Mouse (Mus musculus) cerebellum, adult 9-10 months (tissue): Measurements from ENCODE around the gene Taf12.
A peak's percentile ranks its signal among the peaks of the same experiment; 100 is the strongest.
"Not testable (repeated sequence)": the region's sequence is repeated elsewhere in the genome, so short reads cannot be mapped to it uniquely, and the experiment has no call there.

Source experiments
- DNase-seq: peaks from one replicate; pipeline ENCODE4 v3.0.0; 2022

Gene Taf12

DNA sequence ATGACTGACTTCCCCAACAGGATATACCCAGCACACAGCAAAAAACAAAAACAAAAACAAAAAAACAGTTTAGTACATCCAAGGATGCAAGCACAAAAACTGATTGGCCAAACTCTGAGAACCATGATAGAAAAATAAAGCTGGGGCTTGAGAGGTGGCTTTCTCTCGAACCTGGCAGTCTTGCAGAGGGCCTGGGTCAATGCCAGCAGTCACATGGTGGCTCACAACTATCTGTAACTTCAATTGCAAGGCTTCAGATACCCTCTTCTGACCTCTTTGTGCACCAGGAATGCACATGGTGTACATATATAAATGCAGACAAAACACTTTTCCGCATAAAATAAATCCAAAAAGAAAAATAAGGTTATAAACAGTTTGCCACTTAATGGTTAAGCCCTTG, 1.0 kb upstream of the Taf12 start:
- DNase-seq, result peak; percentile 48

DNA sequence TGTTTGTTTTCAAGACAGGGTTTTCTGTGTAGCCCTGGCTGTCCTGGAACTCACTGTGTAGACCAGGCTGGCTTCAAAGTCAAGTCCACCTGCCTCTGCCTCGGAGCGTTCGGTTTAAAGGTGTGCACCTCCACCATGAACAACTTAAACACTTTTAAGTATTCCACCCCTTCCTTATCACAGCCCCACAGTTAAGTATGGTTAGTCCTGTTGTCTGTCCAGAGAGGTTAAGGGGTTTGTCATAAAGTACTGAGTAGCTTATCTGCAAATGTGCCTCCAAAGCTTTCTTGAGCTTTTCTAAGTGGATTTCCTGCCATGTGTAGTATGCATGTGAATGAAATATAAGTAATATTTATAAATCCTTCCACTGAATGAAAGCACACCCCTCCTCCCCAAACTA, 1.8 kb downstream of the Taf12 start:
- DNase-seq, result no peak

GRCm38 (mm10) chr4:132288840-132289239, 14.7 kb downstream of the Taf12 start:
- DNase-seq, result not testable (repeated sequence)

DNA sequence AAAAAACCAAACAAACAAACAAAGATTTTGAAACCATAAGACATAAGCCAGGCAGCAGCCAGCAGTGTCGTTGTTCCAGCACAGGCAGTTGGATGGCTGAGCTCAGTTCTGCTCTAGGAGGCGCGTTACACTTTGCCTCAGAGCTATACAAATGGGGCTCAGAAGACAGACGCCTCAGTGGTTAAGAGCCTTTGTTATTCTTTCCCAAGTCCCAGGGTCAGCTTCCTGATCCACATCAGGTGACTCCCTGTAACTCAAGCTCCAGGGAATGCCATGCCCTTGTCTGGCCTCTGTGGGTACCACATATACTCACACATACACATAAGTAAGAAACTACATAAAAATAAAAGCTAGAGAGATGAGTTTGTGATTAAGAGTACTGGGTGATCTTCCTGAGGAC, 16.9 kb downstream of the Taf12 start:
- no peak for DNase-seq

- no peak for DNase-seq
Measured at GRCm38 (mm10) chr4:132291624-132292335, 17.6 kb downstream of the Taf12 start.

DNA sequence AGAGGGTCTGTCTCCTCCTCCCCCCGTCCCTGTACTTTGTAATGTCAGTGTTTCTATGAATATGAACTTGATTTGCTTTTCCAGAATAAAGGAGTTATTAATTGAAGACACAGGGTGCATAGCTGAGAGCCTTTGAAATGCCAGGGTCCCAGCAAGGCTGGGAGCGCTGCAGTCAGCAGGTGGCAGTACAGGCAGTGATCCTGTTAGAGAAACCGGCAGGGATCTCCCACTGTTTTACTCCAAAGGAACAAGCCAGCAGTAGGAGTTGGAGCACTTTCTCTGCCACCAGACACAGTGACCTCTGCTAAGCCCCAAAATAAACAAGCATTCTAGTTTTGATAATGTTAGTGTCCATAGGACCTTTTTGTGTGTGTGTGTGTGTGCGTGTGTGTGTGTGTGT, 18.8 kb downstream of the Taf12 start:
- DNase-seq, result no peak

GRCm38 (mm10) chr4:132293682-132294240, 19.6 kb downstream of the Taf12 start:
- no peak for DNase-seq

DNA sequence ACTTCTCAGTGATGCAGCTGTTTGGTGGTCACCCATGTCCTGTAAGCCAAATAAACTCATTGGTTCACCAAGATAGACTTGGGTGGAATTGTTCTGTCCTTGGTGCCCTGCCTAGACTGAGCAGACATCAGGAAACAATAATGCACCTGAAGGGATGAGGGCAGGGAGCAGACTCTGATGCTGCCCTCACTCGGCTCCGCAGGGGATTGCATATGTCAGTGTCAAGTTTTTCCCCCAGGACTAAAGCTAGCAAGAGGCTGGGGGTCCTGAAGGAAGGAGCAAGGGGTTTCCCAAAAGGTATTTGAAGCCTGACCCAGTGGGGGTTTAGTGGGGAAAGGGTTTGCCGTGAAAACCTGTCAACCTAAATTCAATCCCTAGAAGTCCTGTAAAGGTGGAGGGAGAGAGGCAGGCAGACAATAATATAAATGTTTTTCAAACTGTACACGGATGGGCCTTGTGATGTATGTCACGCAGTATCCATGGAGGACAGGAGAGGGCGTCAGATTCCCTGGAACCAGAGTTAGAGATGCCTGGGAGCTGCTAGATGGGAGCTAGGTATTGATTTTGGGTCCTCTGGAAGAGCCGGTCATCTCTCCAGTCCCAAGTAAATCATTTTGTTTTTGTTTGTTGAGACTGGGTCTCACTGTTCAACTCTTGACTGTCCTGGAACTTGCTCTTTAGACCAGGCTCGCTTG, 21.7 kb downstream of the Taf12 start:
- DNase-seq, result no peak

DNA sequence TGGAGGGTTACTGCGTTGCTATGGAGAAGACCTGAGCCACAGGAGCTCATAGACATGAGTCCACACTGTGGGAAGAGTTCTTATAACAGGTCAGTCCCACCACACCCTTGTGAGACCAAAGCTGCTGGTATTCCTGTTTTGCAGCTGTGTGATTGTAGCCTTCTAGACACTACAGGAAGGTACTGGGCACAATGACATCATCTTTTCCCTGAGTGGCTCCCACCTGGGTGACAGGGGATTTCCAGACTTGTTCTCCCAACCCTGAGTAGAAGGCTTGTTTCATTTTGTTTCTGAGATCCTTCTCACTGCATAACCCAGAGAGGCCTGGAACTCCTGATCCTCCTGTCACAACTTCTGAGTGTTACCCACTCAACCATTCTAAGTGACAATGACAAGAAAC, 25.7 kb downstream of the Taf12 start:
- DNase-seq, result no peak

GRCm38 (mm10) chr4:132301486-132301885, 27.3 kb downstream of the Taf12 start:
- DNase-seq, result no peak

GRCm38 (mm10) chr4:132301965-132302938, 28.1 kb downstream of the Taf12 start:
- no peak for DNase-seq

DNA sequence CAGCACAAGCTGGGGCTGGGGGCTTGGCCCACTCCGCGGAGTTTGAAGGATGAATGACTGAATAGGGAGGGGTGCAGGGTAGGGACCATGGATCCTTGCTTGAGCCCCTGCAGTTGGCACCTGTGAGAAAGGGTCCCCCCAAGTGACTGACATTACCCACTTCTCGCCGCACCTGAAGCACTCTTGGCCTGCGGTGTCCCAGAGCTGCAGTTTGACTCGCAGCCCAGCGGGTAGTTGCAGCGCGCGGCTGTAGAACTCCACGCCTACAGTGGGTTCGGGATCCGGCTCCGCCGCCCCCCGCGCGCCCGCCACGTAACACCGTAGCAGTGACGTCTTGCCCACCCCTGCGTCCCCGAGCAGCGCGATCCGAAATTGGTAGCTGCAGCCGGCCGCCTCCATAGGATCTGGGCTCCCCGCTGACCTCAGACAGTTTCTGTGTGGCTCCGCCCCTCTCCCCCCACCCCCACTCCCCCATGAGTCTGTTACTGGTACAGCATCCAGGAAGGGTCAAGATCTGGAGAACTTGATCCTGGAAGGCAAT, 28.8 kb downstream of the Taf12 start, which contains the start of gene Rab42:
Gene Rab42 (minus strand): TSS at position 447 of the 541 bp plus-strand sequence.
- no peak for DNase-seq

- not testable (repeated sequence) for DNase-seq
Measured at GRCm38 (mm10) chr4:132303484-132303883, 29.3 kb downstream of the Taf12 start.

DNA sequence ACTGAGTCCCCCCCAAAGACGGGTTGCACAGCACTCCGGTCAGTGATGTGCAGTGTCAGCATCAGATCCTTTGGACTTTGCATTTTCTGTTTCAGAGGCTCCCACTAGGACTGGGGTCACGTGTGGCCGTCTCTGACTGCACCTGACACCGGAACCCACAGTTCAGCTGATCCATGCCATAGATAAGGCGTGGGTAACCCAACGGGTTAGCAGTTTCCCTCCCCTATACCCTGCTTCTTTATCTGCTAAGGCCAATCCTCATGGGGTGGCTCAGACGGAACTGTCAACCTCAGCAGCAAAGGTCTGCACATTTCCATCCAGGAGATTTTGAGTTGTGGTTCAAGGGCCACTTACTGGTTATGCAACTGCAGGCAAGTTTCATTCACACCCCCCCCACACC, 31.1 kb downstream of the Taf12 start:
- DNase-seq, result no peak

- DNase-seq, result no peak
Measured at GRCm38 (mm10) chr4:132306004-132306403, 31.8 kb downstream of the Taf12 start.

DNA sequence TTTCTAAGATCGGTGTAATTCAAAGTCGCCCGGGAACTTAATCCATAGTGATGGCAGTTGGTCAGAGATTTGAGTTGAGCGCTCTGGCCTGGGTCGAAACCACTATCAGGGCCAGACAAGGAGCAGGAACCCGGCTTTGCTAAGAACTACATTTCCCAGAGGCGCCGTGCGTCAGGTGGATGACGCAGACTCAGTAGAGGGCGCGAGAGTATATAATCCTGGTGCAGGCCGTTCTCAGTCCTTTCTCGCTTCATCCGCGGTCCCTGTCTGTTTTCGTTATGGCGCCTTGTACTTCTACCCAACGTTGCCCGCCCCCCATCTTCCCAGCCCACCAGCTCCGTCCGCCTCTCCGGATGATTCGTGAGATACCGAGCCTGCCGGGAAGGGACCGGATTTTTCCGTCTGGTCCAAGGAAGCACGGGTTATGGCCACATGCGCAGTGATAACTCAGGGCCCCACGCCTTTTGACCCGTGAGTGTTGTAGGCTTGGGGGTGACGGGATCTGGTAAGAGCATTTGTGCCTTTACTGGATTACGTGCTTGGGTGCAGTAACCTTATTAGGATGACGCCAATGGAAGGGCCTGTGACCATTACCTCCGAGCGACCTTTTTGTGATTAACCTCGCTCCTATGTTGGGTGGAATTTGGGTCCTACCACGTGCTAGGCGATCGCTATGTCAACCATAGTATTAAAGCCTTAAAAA, 34.4 kb downstream of the Taf12 start:
- DNase-seq, result peak; percentile 92

DNA sequence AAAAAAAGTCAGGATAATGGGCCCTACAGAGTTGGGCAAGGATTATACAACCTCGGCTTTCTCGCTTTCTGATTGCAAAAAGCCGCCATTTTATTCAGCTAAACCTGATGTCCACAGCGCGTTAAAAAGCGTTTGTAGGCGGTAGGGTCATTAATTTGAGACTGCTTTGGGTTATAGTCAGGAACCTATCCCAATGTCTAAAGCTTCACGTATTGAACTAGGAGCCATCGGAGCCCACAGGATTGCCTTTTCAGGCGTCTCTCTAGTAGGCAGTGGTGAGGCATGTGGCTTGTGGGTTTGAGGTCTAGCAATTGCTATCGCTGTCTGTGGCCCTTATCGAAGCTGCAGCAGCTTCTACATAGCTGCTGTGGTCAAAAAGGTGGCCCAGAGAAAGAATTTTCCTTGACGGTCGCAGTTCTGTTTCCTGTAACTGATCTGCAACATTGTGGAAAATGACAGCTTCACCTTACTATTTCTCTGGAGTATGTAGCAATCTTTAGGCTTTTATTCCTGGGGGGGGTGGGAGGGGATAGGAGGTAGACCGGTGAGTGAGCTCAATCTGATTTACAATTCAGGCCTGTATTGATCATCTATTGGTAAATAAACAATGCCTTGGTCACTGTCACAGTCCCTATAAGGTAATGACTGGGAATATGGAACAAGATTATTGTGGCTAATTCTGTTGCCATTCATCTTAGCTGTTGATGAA, 35.1 kb downstream of the Taf12 start:
- DNase-seq, result no peak

DNA sequence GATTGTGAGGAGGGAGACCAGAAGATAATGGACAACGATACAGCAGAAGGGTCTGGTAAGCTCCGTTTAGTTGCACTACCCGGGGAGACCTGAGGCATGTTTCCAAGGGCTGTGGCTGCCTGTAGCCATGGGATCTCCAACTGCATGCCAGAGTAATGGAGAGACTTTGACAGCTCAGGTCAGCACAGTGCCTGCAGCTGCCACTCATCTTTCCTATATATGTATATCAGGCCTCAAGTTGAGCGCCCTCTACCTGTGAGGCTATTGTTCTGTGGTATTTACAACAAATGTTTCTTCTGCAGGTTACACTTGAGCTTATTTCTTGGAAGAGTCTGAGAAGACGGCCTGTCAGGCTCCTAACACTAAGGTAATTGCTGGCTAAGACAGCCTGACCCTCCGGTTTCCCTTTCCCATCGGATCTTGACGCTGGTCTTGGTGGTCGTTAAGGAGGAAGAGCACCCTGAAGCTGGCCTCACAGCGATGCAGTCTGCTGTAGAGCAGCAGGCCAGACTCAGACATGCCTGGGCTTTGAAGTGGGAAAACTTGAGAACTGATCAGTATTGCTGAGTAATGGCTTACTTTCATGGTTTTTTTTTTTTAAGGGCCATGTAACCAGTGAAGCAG, 35.8 kb downstream of the Taf12 start:
- peak; percentile 48 for DNase-seq

- no peak for DNase-seq
Measured at GRCm38 (mm10) chr4:132311209-132311608, 37.0 kb downstream of the Taf12 start.

DNA sequence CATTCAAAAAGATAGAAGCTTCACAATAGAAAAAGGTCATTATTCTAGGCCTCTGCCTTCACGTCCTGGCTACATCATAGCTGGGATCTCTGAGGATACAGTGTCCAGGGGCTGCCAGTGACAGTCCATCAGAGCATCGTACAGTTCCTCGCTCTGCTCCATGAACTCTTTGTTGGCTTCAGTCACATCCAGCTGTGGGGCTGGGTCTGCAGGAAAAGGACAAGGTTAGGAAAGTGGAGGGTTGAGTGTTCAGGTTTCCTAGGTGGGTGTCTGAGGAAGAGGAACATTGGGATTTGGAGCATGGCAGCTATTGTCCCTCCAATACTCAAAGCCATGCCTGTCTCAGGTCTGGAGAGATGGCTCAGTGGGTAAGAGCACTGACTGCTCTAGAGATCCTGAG, 37.6 kb downstream of the Taf12 start:
- no peak for DNase-seq

DNA sequence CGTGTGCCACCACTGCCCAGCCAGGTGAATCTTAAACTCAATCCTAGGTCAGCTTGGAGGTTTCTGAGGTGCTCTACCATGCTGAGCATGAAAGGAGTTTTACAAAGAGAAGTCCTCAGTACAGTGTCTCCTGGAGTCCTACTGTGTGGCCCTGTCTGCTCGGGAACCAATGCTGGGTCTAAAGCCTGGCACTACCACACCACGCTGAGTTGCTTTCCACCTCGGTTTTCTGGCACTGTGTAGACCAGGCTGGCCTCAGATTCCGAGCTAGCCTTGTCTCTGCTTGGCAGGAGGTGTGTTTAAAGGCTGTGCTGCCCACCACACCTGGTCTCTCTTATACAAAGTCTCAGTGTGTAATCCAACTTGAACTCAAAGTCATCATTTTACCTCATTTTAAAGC, 38.5 kb downstream of the Taf12 start:
- DNase-seq, result no peak
